Mouse (Mus musculus) forebrain, embryonic 10.5 days (tissue): ENCODE results near the gene Commd8. TPM values are rescaled to one million over a fixed set of nuclear protein-coding genes. Genes with fewer than 3 reads are reported as not detected.
"Not testable (repeated sequence)": the region's sequence is repeated elsewhere in the genome, so short reads cannot be mapped to it uniquely, and the experiment has no call there.

Experiments
- DNase-seq: peaks from one replicate; pipeline ENCODE4 v3.0.0-alpha.2; 2017; ENCODE audit warnings: low spot score; ENCODE audit errors: extremely low spot score
- H3K27ac ChIP-seq: fragments of 300-500 bp; sonication (generic); 2 replicates; pipeline ENCODE4 v1.5.1; 2016; ENCODE audit warnings: mild to moderate bottlenecking
- H3K27me3 ChIP-seq: fragments of 300-500 bp; sonication (generic); 2 replicates; pipeline ENCODE4 v1.6.1; 2016; ENCODE audit warnings: mild to moderate bottlenecking; ENCODE audit not compliant: poor library complexity, severe bottlenecking
- H3K36me3 ChIP-seq: fragments of 300-500 bp; sonication (generic); replicated peaks from 2 replicates; pipeline ENCODE4 v1.6.1; 2016; ENCODE audit warnings: mild to moderate bottlenecking, moderate library complexity
- H3K4me1 ChIP-seq: fragments of 300-500 bp; sonication (generic); 2 replicates; pipeline ENCODE4 v1.6.1; 2016
- H3K4me3 ChIP-seq: fragments of 300-500 bp; sonication (generic); 2 replicates; pipeline ENCODE4 v1.5.1; 2016; ENCODE audit warnings: mild to moderate bottlenecking, moderate library complexity
- H3K9me3 ChIP-seq: fragments of 300-500 bp; sonication (generic); 2 replicates; pipeline ENCODE4 v1.6.1; 2016; ENCODE audit warnings: mild to moderate bottlenecking, moderate library complexity
- WGBS: fragments of 180-500 bp; shearing (Covaris S2); methylation state at CpG from one replicate; pipeline ENCODE4 v1.1.7; 2016; 5-methylcytosine and 5-hydroxymethylcytosine counted together
- polyA plus RNA-seq: library from polyadenylated mRNA; unstranded; fragments of >200 nt; fragmentation: Nextera tagmentation; extraction: Ambion mirVana; gene quantifications from 2 replicates; pipeline ENCODE4 v1.2.1, GENCODE M21; 2016

The Commd8 gene
- polyA plus RNA-seq, 1 experiment from 2014 or later, result 161 TPM

DNA sequence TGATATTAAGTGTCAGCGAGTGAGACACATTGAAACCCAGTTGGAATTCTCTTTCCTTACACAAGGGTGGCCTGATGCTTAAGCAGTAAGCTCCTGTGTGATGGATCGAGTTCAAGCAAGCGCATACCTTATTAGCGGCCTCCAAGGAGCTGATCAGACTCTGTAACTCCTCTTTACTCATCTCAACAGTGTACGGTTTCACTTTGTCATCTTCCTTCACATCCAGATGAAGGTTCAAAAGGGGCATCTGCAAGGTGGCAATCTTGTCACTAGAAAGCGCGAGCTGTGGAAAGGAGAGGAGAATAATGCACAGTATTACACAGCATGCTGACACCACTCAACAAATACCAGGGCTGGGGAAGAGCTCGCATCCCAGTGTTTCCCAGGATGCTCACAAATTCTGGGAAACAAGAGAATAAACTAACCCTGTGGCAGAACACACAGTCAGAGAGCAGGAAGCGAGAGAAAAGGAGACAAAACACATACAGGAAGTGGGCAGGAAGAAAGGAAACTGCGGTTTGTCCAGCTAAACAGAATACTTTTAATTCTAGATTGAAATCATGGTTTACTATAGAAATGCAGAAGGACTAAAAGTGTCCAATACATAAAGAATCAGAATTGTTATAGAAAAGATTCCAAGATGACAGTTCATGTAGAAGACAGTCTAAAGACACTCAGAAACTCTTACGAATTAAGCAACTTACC lies 7.1 kb downstream of the Commd8 start:
- Histone ChIP-seq H3K36me3 (peaks cover 84% of the 10 kb centered on the region), H3K4me1 (no peaks in the 10 kb centered on the region), H3K27me3 (no peaks in the 10 kb centered on the region), H3K4me3 (no peak overlapping the region), H3K27ac (no peak overlapping the region), H3K9me3 (no peaks in the 10 kb centered on the region)
- WGBS, result 92% methylated on average over 11 of the region's 11 CpGs
- no peak for DNase-seq

DNA sequence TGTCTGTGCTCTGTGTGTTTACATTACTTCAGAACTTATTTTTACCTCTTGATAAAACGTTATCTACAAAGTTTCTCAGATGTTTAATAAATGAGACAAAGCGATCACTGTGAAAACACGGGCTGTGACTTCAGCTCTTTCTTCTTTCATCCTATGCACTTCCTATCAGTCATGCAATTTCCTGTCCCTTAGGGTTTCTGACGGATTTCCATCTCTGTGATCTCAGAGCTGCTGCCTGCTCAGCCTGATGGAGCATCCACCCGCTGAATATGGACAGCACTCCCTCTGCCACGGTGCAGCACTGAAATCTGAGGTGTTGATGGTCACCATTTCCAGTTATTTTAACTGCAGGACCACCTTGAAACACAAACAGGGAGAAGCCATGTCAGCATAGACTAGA lies 8.5 kb downstream of the Commd8 start:
- Histone ChIP-seq H3K36me3 (peaks cover 82% of the 10 kb centered on the region), H3K4me1 (no peaks in the 10 kb centered on the region), H3K9me3 (no peaks in the 10 kb centered on the region), H3K27ac (no peak overlapping the region), H3K27me3 (no peaks in the 10 kb centered on the region), H3K4me3 (no peak overlapping the region)
- no peak for DNase-seq
- 87% methylated on average over 6 of the region's 6 CpGs for WGBS

DNA sequence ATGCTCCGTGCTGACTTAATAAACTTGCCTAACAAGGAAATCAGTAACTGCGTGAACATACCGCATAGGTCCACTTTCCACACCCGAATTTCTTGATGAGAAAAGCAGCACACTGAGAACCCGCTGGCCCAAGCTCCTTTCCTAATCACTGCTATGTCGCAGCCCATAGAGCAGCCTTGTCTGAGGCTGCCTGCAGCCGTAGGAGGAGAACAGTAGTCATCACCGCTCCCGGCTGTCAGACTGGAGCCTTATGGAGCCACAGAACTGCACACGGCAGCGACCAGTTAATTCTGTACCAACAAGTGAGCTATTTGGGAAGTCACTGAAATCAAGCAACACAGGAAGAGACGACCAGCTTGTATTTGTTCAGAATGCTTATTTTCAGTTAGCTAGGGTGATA lies 9.3 kb downstream of the Commd8 start:
- H3K9me3 ChIP-seq, result no peaks in the 10 kb centered on the region
- no peak overlapping the region for H3K4me3 ChIP-seq
- 95% methylated on average over 12 of the region's 12 CpGs for WGBS
- no peak overlapping the region for H3K27ac ChIP-seq
- peaks cover 77% of the 10 kb centered on the region for H3K36me3 ChIP-seq
- H3K4me1 ChIP-seq, result no peaks in the 10 kb centered on the region
- no peaks in the 10 kb centered on the region for H3K27me3 ChIP-seq
- no peak for DNase-seq

DNA sequence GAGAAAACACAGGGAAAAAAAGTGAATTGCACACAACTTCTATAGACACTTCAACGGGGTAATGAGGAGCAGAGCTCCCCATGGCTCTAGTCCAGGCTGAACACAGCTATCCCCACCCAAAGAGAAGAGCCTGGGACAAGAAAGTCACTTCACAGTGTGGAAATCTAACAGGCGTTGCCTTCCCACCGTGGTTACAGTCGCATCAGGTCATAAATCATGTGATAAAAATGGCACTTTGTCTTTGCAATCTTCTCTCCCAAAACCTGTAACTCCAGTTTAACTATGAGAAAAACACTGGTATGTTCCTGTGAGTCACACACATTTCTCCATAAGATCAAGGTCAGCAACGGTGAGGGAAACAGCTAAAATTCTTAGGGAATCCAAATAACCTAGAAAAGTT lies 11.4 kb downstream of the Commd8 start:
- Histone ChIP-seq H3K9me3 (no peaks in the 10 kb centered on the region), H3K36me3 (peaks cover 63% of the 10 kb centered on the region), H3K4me1 (no peaks in the 10 kb centered on the region), H3K27me3 (no peaks in the 10 kb centered on the region), H3K27ac (no peak overlapping the region), H3K4me3 (no peak overlapping the region)
- no peak for DNase-seq
- 95% methylated on average over 5 of the region's 5 CpGs for whole genome bisulfite sequencing

DNA sequence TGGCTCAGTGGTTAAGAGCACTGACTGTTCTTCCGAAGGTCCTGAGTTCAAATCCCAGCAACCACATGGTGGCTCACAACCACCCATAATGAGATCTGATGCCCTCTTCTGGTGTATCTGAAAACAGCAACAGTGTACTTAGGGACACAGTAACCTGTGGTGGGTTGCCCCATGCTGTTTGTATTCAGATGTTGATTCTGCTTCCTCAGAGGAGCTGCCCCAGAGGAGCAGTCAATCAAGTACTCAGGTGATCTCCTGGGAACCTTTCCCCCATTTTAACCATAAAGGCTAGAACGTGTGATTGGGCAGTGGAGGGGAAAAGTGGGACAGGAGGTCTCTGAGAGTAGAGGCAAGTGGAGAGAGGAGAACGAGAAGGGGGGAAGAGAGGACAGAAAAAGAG lies 12.3 kb downstream of the Commd8 start:
- not testable (repeated sequence) for H3K4me3 ChIP-seq, H3K9me3 ChIP-seq, H3K4me1 ChIP-seq, H3K27me3 ChIP-seq, DNase-seq, H3K27ac ChIP-seq
- H3K36me3 ChIP-seq, result peaks cover 54% of the 10 kb centered on the region
- WGBS, result 79% methylated on average over 3 of the region's 3 CpGs

DNA sequence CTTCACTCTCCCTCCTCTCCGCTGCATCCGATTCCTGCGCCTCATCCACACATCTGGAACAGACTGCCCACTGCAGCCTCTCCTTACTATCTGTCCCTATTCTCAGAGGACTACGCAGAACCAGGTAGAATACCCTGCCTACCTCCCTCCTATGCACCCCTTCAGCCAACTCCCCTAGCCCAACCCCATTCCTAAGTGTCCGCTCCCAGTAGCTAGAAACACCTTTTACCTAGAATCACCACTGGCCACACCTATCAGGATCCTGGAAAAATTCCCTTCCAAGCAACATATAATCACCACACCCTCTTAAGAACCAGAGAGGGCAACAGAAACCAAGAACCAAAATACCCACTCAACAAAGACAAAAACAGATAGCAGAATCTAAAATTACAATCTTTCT lies 17.1 kb downstream of the Commd8 start:
- no peak for DNase-seq
- no peaks in the 10 kb centered on the region for H3K27me3 ChIP-seq
- peaks cover 10% of the 10 kb centered on the region for H3K4me1 ChIP-seq
- H3K27ac ChIP-seq, result no peak overlapping the region
- 93% methylated on average over 5 of the region's 5 CpGs for WGBS
- no peak overlapping the region for H3K4me3 ChIP-seq
- H3K36me3 ChIP-seq, result peaks cover 10% of the 10 kb centered on the region
- H3K9me3 ChIP-seq, result no peaks in the 10 kb centered on the region

DNA sequence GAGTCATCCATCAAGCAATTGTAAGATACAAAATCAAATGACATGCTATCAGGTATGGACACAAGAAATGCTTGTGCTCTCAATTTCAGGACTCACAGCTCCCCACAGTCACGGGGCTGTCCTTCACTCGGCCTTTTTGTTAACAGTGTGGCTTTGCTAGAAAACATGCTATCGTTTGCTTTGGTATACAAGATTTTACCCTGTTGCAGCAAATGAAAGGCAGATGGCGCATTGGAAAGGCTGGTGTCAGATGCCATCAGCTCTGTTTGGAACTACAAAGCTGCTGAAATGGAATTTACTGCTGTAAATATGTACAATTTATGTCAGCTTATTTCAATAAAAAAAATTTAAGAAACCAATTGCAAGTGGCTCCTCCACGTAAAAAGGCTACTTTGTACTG lies 19.3 kb downstream of the Commd8 start:
- 68% methylated on average over 5 of the region's 5 CpGs for WGBS
- no peak overlapping the region for H3K4me3 ChIP-seq
- no peak for DNase-seq

DNA sequence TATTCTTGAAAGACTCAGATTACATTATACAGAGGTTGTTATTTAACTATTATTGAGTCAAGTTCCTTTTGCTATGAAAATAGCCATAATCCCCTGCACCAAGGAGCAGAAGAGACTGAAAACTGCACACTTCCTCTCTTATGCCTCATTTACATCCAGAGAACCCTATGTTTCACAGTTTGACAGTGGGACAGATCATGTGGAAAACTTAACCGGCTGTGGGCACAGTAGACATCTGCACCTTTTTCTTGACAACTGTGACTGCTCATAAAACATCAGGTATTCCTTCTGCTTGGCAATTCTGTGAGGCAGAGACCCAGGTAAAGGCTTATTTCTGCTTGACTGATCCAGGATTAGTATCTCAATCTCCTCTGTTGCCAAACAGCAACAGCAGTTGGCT lies 28.4 kb downstream of the Commd8 start:
- no peak overlapping the region for H3K27ac ChIP-seq
- H3K27me3 ChIP-seq, result no peaks in the 10 kb centered on the region
- DNase-seq, result no peak
- no peaks in the 10 kb centered on the region for H3K36me3 ChIP-seq
- no peak overlapping the region for H3K4me3 ChIP-seq
- H3K4me1 ChIP-seq, result no peaks in the 10 kb centered on the region
- WGBS, result 91% methylated on average over 1 of the region's 1 CpGs
- no peaks in the 10 kb centered on the region for H3K9me3 ChIP-seq

More for the DNA sequence above, 19.3 kb downstream of the Commd8 start:
- Histone ChIP-seq H3K36me3 (no peaks in the 10 kb centered on the region), H3K4me1 (peaks cover 10% of the 10 kb centered on the region), H3K27ac (no peak overlapping the region), H3K9me3 (no peaks in the 10 kb centered on the region), H3K27me3 (no peaks in the 10 kb centered on the region)

DNA sequence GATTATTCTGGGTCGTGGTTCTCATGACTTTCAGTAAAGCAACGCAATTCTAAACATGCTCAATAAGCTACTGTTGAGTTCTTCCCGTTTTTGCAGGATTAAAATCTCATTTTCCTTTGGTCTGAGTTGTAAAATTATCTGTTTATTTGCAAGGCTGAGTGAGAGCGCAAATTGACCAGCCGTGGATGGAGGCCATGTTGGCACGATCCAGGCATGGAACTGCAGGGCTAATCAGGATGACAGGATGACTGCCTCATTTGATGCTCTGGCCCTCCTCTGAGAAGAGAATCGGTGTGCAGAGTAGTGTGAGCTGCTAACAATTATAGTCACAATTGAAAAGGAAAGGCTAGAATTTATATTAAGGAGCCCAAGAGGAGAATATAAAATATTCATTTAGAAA lies 29.7 kb downstream of the Commd8 start:
- Histone ChIP-seq H3K4me3 (no peak overlapping the region), H3K27me3 (no peaks in the 10 kb centered on the region), H3K27ac (no peak overlapping the region), H3K36me3 (no peaks in the 10 kb centered on the region), H3K4me1 (no peaks in the 10 kb centered on the region), H3K9me3 (no peaks in the 10 kb centered on the region)
- 89% methylated on average over 7 of the region's 7 CpGs for WGBS
- no peak for DNase-seq

DNA sequence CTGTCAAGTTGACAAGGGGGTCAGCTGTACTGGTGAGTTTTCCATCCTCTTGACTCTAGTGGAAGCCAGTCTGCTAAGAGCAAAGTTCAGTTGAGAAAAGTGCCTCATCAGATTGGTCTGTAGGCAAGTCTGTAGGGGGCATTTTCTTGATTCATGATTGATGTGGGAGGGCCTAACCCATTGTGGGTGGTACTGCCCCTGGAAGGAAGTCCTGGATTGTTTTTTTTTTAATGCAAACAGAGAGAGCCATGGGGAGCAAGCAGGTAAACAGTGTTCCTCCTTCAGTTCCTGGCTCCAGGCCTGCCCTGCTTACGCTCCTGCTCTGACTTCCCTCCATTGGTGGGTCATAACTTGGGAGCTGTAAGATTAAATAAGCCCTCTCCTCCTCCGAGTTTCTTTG lies 34.1 kb downstream of the Commd8 start:
- DNase-seq, result no peak
- 71% methylated on average over 2 of the region's 2 CpGs for WGBS
- no peak overlapping the region for H3K4me3 ChIP-seq
- no peaks in the 10 kb centered on the region for H3K27me3 ChIP-seq
- no peaks in the 10 kb centered on the region for H3K4me1 ChIP-seq
- no peaks in the 10 kb centered on the region for H3K9me3 ChIP-seq
- H3K36me3 ChIP-seq, result no peaks in the 10 kb centered on the region
- H3K27ac ChIP-seq, result no peak overlapping the region

DNA sequence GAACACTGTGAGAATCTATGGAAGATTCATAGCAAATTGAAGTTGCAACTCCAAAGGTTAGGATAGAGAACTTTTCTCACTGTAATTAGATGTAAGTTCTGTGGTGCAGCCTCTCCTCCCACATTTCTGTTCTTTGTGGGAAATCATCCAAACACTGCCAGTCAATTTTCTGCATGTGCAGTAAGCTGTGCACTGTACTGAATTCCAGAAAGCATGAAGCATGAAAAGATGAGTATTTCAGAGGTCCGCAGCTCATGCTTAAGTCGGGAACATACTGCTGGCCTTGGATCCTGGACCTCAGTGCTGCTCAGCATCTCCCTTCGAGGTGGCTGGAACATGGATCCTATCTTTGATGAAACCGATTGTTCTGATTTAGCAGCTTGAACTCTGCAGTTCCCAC lies 41.3 kb downstream of the Commd8 start:
- Histone ChIP-seq H3K4me1 (no peaks in the 10 kb centered on the region), H3K27me3 (no peaks in the 10 kb centered on the region), H3K27ac (no peak overlapping the region), H3K36me3 (no peaks in the 10 kb centered on the region), H3K4me3 (no peak overlapping the region), H3K9me3 (no peaks in the 10 kb centered on the region)
- 90% methylated on average over 4 of the region's 4 CpGs for WGBS
- DNase-seq, result no peak

DNA sequence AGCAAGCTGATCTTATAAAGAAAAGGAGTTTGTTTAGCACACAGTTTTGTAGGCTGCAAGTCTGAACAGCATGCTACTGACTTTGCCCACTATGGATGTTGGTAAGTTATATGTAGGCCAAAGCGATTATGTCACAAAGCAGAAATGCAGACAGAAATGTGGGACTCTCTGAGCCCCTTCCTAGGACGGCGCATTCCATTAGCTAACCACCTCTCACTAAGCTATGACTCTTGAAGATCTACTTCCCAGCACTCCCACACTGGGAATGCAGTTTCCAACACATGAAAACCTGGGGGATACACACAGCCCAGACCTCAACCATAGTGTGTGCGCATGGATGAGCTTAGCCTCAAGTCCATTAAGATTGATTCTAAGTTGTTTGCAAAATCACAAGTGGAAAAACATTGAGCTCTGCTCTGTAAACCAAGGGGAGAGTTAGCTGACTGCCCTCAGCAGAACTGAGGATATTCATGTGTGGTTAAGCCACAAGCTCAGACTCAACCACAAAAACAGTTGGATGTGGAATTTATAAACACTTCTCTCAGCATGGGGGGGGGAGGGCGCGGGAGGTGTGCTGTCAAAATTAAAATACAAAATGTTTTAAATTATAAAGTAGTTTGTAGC lies 45.5 kb downstream of the Commd8 start:
- DNase-seq, result no peak
- Histone ChIP-seq H3K27ac (no peak overlapping the region), H3K36me3 (no peaks in the 10 kb centered on the region), H3K9me3 (no peaks in the 10 kb centered on the region), H3K4me1 (no peaks in the 10 kb centered on the region), H3K27me3 (no peaks in the 10 kb centered on the region), H3K4me3 (no peak overlapping the region)
- 94% methylated on average over 6 of the region's 6 CpGs for WGBS
